Mouse (Mus musculus): ENCODE results near the gene Atp10a. TPM values are rescaled to one million over a fixed set of nuclear protein-coding genes. Genes with fewer than 3 reads are reported as not detected.

Atp10a gene
- polyA plus RNA-seq, 1 experiment from 2014 or later, result 1.2 TPM

- no peaks in the 10 kb centered on the region for H3K9me3 ChIP-seq
- no peak overlapping the region for H3K4me3 ChIP-seq
- H3K36me3 ChIP-seq (replicated peaks), result no peaks in the 10 kb centered on the region
- peaks cover 8% of the 10 kb centered on the region for H3K4me1 ChIP-seq
- no peak overlapping the region for H3K9ac ChIP-seq
- no peaks in the 10 kb centered on the region for H3K27me3 ChIP-seq (replicated peaks)
- H3K4me2 ChIP-seq, result no peak overlapping the region
- WGBS, result 67% methylated on average over 3 of the region's 3 CpGs
- ATAC-seq (replicated peaks), result no peak
- no peak overlapping the region for H3K27ac ChIP-seq
These were observed 37.4 kb downstream of the Atp10a start for GRCm38 (mm10) chr7:58693342-58693741.

GRCm38 (mm10) chr7:58695661-58696060, 39.7 kb downstream of the Atp10a start:
- Histone ChIP-seq H3K4me1 (peaks cover under 1% of the 10 kb centered on the region; the same call in 1 of the 2 replicates), H3K27me3 (replicated peaks) (no peaks in the 10 kb centered on the region), H3K4me3 (no peak overlapping the region), H3K9ac (no peak overlapping the region), H3K27ac (no peak overlapping the region), H3K36me3 (replicated peaks) (no peaks in the 10 kb centered on the region), H3K9me3 (no peaks in the 10 kb centered on the region), H3K4me2 (no peak overlapping the region)
- WGBS, result 93% methylated on average over 1 of the region's 1 CpGs
- ATAC-seq (replicated peaks), result no peak

- H3K27me3 ChIP-seq (replicated peaks), result no peaks in the 10 kb centered on the region
- no peak overlapping the region for H3K27ac ChIP-seq
- no peaks in the 10 kb centered on the region for H3K4me1 ChIP-seq
- H3K4me3 ChIP-seq, result no peak overlapping the region
- H3K9ac ChIP-seq, result no peak overlapping the region
- no peak overlapping the region for H3K4me2 ChIP-seq
- WGBS, result 57% methylated on average over 2 of the region's 2 CpGs
- H3K9me3 ChIP-seq, result no peaks in the 10 kb centered on the region
- no peaks in the 10 kb centered on the region for H3K36me3 ChIP-seq (replicated peaks)
- no peak for ATAC-seq (replicated peaks)
These were observed 41.1 kb downstream of the Atp10a start for GRCm38 (mm10) chr7:58697092-58697491.

- H3K36me3 ChIP-seq (replicated peaks), result no peaks in the 10 kb centered on the region
- H3K9ac ChIP-seq, result no peak overlapping the region
- no peaks in the 10 kb centered on the region for H3K9me3 ChIP-seq
- no peak for ATAC-seq (replicated peaks)
- H3K27ac ChIP-seq, result no peak overlapping the region
- 81% methylated on average over 7 of the region's 7 CpGs for WGBS
- no peaks in the 10 kb centered on the region for H3K4me1 ChIP-seq
- H3K27me3 ChIP-seq (replicated peaks), result no peaks in the 10 kb centered on the region
- H3K4me3 ChIP-seq, result no peak overlapping the region
- H3K4me2 ChIP-seq, result no peak overlapping the region
These were observed 42.9 kb downstream of the Atp10a start for GRCm38 (mm10) chr7:58698738-58699442.

- Histone ChIP-seq H3K27ac (no peak overlapping the region), H3K4me2 (no peak overlapping the region), H3K36me3 (replicated peaks) (no peaks in the 10 kb centered on the region), H3K4me1 (no peaks in the 10 kb centered on the region), H3K9ac (no peak overlapping the region), H3K9me3 (no peaks in the 10 kb centered on the region), H3K4me3 (no peak overlapping the region), H3K27me3 (replicated peaks) (no peaks in the 10 kb centered on the region)
- ATAC-seq (replicated peaks), result no peak
- WGBS, result 98% methylated on average over 4 of the region's 4 CpGs
These were observed 45.3 kb downstream of the Atp10a start for GRCm38 (mm10) chr7:58701311-58701710.

- no peaks in the 10 kb centered on the region for H3K27me3 ChIP-seq (replicated peaks)
- no peaks in the 10 kb centered on the region for H3K9me3 ChIP-seq
- H3K4me2 ChIP-seq, result no peak overlapping the region
- H3K4me3 ChIP-seq, result no peak overlapping the region
- WGBS, result 97% methylated on average over 3 of the region's 3 CpGs
- no peaks in the 10 kb centered on the region for H3K36me3 ChIP-seq (replicated peaks)
- H3K27ac ChIP-seq, result no peak overlapping the region
- no peak for ATAC-seq (replicated peaks)
- H3K4me1 ChIP-seq, result no peaks in the 10 kb centered on the region
- no peak overlapping the region for H3K9ac ChIP-seq
These were observed 49.2 kb downstream of the Atp10a start for GRCm38 (mm10) chr7:58705158-58705557.

- Histone ChIP-seq H3K9ac (no peak overlapping the region), H3K27ac (no peak overlapping the region), H3K4me2 (no peak overlapping the region), H3K4me3 (no peak overlapping the region), H3K9me3 (no peaks in the 10 kb centered on the region), H3K4me1 (no peaks in the 10 kb centered on the region), H3K36me3 (replicated peaks) (no peaks in the 10 kb centered on the region), H3K27me3 (replicated peaks) (no peaks in the 10 kb centered on the region)
- ATAC-seq (replicated peaks), result no peak
- 88% methylated on average over 3 of the region's 3 CpGs for WGBS
These were observed 53.3 kb downstream of the Atp10a start for GRCm38 (mm10) chr7:58709306-58709705.

- no peaks in the 10 kb centered on the region for H3K4me1 ChIP-seq
- H3K9me3 ChIP-seq, result no peaks in the 10 kb centered on the region
- no peaks in the 10 kb centered on the region for H3K36me3 ChIP-seq (replicated peaks)
- H3K4me2 ChIP-seq, result no peak overlapping the region
- no peaks in the 10 kb centered on the region for H3K27me3 ChIP-seq (replicated peaks)
- H3K9ac ChIP-seq, result no peak overlapping the region
- H3K4me3 ChIP-seq, result no peak overlapping the region
- no peak overlapping the region for H3K27ac ChIP-seq
- no peak for ATAC-seq (replicated peaks)
- WGBS, result 92% methylated on average over 1 of the region's 1 CpGs
These were observed 54.3 kb downstream of the Atp10a start for GRCm38 (mm10) chr7:58710312-58710711.

GRCm38 (mm10) chr7:58711811-58712210, 55.8 kb downstream of the Atp10a start:
- no peak for ATAC-seq (replicated peaks)
- Histone ChIP-seq H3K4me2 (no peak overlapping the region), H3K4me1 (no peaks in the 10 kb centered on the region), H3K9me3 (no peaks in the 10 kb centered on the region), H3K36me3 (replicated peaks) (no peaks in the 10 kb centered on the region), H3K9ac (no peak overlapping the region), H3K4me3 (no peak overlapping the region), H3K27ac (no peak overlapping the region), H3K27me3 (replicated peaks) (no peaks in the 10 kb centered on the region)
- 92% methylated on average over 7 of the region's 7 CpGs for WGBS

GRCm38 (mm10) chr7:58715576-58716144, 59.7 kb downstream of the Atp10a start:
- 72% methylated on average over 1 of the region's 1 CpGs for WGBS
- no peak for ATAC-seq (replicated peaks)
- no peaks in the 10 kb centered on the region for H3K9me3 ChIP-seq
- H3K36me3 ChIP-seq (replicated peaks), result no peaks in the 10 kb centered on the region
- H3K4me2 ChIP-seq, result no peak overlapping the region
- no peak overlapping the region for H3K9ac ChIP-seq
- H3K27ac ChIP-seq, result no peak overlapping the region
- H3K4me1 ChIP-seq, result no peaks in the 10 kb centered on the region
- H3K4me3 ChIP-seq, result no peak overlapping the region
- no peaks in the 10 kb centered on the region for H3K27me3 ChIP-seq (replicated peaks)

- Histone ChIP-seq H3K4me2 (no peak overlapping the region), H3K27ac (no peak overlapping the region), H3K9ac (no peak overlapping the region), H3K4me1 (no peaks in the 10 kb centered on the region), H3K36me3 (replicated peaks) (no peaks in the 10 kb centered on the region), H3K27me3 (replicated peaks) (no peaks in the 10 kb centered on the region), H3K9me3 (no peaks in the 10 kb centered on the region), H3K4me3 (no peak overlapping the region)
- no peak for ATAC-seq (replicated peaks)
- 97% methylated on average over 3 of the region's 3 CpGs for WGBS
These were observed 60.7 kb downstream of the Atp10a start for GRCm38 (mm10) chr7:58716626-58717025.

- H3K4me2 ChIP-seq, result no peak overlapping the region
- H3K4me1 ChIP-seq, result no peaks in the 10 kb centered on the region
- no peaks in the 10 kb centered on the region for H3K27me3 ChIP-seq (replicated peaks)
- H3K27ac ChIP-seq, result no peak overlapping the region
- no peak overlapping the region for H3K4me3 ChIP-seq
- 71% methylated on average over 2 of the region's 2 CpGs for WGBS
- no peak for ATAC-seq (replicated peaks)
- H3K9ac ChIP-seq, result no peak overlapping the region
- H3K36me3 ChIP-seq (replicated peaks), result no peaks in the 10 kb centered on the region
- no peaks in the 10 kb centered on the region for H3K9me3 ChIP-seq
These were observed 62.6 kb downstream of the Atp10a start for GRCm38 (mm10) chr7:58718556-58718955.

All from midbrain, embryonic 15.5 days (tissue).